Mouse (Mus musculus) hindbrain, embryonic 11.5 days (tissue): Measurements from ENCODE around the gene Atp6v1d. TPM values are rescaled to one million over a fixed set of nuclear protein-coding genes. Genes with fewer than 3 reads are reported as not detected.

Source experiments
- ATAC-seq: fragments of 200-750 bp; cut with Nextera tagmentation; 2 replicates; pipeline ENCODE4 v1.8.0; 2017; ENCODE audit warnings: mild to moderate bottlenecking, moderate TSS enrichment, moderate library complexity; ENCODE audit not compliant: low FRiP score
- DNase-seq: peaks from one replicate; pipeline ENCODE4 v3.0.0-alpha.2; 2015; ENCODE audit warnings: low spot score
- H3K27ac ChIP-seq: fragments of 300-500 bp; sonication (generic); 2 replicates; pipeline ENCODE4 v1.5.1; 2014; ENCODE audit warnings: mild to moderate bottlenecking, low read depth, low read length
- H3K27me3 ChIP-seq: fragments of 300-500 bp; sonication (generic); 2 replicates; pipeline ENCODE4 v1.6.1; 2014; ENCODE audit warnings: mild to moderate bottlenecking, low read length, moderate library complexity, mixed read lengths; ENCODE audit not compliant: control insufficient read depth, insufficient read depth
- H3K36me3 ChIP-seq: fragments of 300-500 bp; sonication (generic); 2 replicates; pipeline ENCODE4 v1.6.1; 2014; ENCODE audit warnings: mild to moderate bottlenecking, low read length, moderate library complexity, mixed read lengths; ENCODE audit not compliant: control insufficient read depth, insufficient read depth
- H3K4me1 ChIP-seq: fragments of 300-500 bp; sonication (generic); replicated peaks from 2 replicates; pipeline ENCODE4 v1.6.1; 2014; ENCODE audit warnings: low read length, mixed read lengths; ENCODE audit not compliant: control insufficient read depth, insufficient read depth
- H3K4me2 ChIP-seq: fragments of 300-500 bp; sonication (generic); replicated peaks from 2 replicates; pipeline ENCODE4 v1.6.1; 2014; ENCODE audit warnings: mild to moderate bottlenecking, low read depth, low read length
- H3K4me3 ChIP-seq: fragments of 300-500 bp; sonication (generic); 2 replicates; pipeline ENCODE4 v1.5.1; 2014; ENCODE audit warnings: low read depth, low read length
- H3K9ac ChIP-seq: fragments of 300-500 bp; sonication (generic); 2 replicates; pipeline ENCODE4 v1.6.1; 2014; ENCODE audit warnings: low read depth, low read length
- H3K9me3 ChIP-seq: fragments of 300-500 bp; sonication (generic); 2 replicates; pipeline ENCODE4 v1.6.1; 2016; ENCODE audit warnings: low read length; ENCODE audit not compliant: control insufficient read depth
- WGBS: fragments of 180-500 bp; shearing (Covaris S2); extraction: QIAGEN DNeasy Blood & Tissue Kit; methylation state at CpG from one replicate; pipeline ENCODE4 v1.1.7; 2014; 5-methylcytosine and 5-hydroxymethylcytosine counted together
- polyA plus RNA-seq: library from polyadenylated mRNA; unstranded; fragments of >200 nt; fragmentation: Nextera tagmentation; extraction: Ambion mirVana; gene quantifications from 2 replicates; pipeline ENCODE4 v1.2.1, GENCODE M21; 2014

Atp6v1d gene
- polyA plus RNA-seq, result 110 and 115 TPM in 2 replicates

DNA sequence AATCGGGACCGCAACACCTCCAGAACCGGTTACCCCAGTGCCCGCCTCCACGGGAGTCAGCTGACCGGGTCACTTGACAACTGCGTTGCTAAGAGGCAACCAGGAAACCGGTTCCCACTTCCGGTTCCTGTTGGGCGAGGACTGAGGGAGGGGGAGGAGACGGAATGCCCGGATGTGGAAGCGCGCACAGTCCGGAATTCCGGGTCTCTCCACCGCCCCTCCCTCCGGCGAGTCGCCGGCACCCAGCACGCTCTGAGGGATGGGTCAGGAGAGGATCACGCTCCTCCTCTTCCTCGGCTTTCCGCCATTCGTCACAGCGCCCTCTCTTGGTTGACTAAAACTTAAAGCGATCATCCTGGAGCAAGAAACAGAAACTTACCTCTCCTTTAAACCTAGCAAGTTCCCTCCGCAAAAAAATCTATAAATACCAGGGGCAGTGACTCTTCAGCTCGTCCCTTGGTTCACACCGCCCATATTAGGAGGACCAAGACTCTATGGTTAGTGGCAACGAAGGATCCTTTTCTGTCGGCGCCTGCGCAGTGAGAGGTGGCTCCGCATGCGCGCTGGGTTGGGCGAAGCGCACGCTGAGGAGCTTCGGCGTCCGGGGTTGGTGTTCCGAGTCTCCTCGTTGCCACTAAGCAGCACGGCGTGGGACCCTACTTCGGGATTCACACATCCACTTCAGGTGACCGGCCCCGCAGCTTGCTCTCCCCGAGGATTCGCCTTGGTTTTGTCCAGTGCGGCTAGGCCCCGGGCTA lies at the start of gene Atp6v1d, which contains the start of gene Eif2s1:
Atp6v1d (minus strand) TSS at position 143 of the 758 bp plus-strand sequence.
Eif2s1 (plus strand) TSS at position 324 of the 758 bp plus-strand sequence.
- Histone ChIP-seq H3K4me2 (peak within 1 kb of the TSS; percentile 70), H3K9ac (peak within 1 kb of the TSS; percentile 83), H3K4me1 (no peaks in the 10 kb centered on the region; the same call in 1 of the 2 replicates), H3K4me3 (peak within 1 kb of the TSS; percentile 84), H3K9me3 (no peaks in the 10 kb centered on the region), H3K27me3 (no peaks in the 10 kb centered on the region), H3K27ac (peak within 1 kb of the TSS; percentile 70), H3K36me3 (no peaks in the 10 kb centered on the region)
- ATAC-seq (peak; percentile 100), DNase-seq (peak; percentile 100)
- under 1% methylated on average over 55 of the region's 55 CpGs for WGBS

DNA sequence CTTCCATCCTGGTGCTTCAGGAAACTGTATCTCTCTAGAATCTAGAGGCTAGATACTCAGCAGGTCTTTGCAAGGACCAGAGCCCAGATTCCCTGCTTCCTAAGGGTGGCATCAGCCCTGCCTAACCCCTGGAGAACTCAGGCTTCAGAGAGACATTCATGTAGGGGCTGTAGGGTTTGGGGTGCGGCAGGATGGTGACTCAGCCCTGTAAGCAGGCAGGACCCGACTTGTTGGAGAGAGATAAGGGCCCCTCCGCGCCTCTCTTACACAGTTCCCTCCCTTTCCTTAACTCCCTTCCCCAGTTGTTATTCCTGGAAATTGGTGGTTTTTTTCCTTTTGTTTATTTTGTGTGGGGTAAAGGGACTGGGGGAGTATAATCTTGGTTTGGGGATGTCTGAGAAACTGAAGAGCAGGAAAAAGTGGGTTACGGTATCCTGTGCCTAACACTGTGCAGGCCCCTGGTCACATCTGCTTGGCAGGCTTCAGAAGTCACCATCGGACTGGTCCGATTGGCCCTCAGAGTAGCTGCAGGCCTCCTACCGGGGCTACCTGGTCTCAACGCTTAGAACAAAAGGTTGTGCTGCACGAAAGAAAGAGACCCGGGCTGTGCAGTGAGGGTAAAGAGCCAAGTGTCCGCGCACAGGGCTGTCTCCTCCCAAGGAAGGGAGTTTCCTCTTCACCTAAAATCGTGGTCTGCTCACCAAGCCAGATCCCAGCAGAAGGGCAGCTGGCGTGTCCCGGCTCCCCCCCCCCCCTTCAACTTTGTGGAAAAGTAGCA lies 49.4 kb upstream of the Atp6v1d start:
- peaks cover 36% of the 10 kb centered on the region for H3K27me3 ChIP-seq
- H3K9me3 ChIP-seq, result no peaks in the 10 kb centered on the region
- DNase-seq (peak; percentile 39), ATAC-seq (no peak)
- peak overlapping the region; percentile 54 for H3K4me2 ChIP-seq
- 11% methylated on average over 16 of the region's 16 CpGs for WGBS
- H3K4me1 ChIP-seq, result peaks cover 11% of the 10 kb centered on the region
- H3K27ac ChIP-seq, result no peak overlapping the region
- H3K36me3 ChIP-seq, result no peaks in the 10 kb centered on the region
- H3K9ac ChIP-seq, result no peak overlapping the region
- H3K4me3 ChIP-seq, result peak overlapping the region; percentile 31; the same call in 1 of the 2 replicates

GRCm38 (mm10) chr12:78908081-78908605 lies 46.7 kb upstream of the Atp6v1d start:
- no peak overlapping the region for H3K4me3 ChIP-seq
- H3K9me3 ChIP-seq, result no peaks in the 10 kb centered on the region
- DNase-seq (no peak), ATAC-seq (no peak)
- no peak overlapping the region for H3K9ac ChIP-seq
- H3K27ac ChIP-seq, result no peak overlapping the region
- peaks cover 34% of the 10 kb centered on the region for H3K27me3 ChIP-seq
- 83% methylated on average over 6 of the region's 6 CpGs for WGBS
- H3K4me1 ChIP-seq, result peaks cover 11% of the 10 kb centered on the region
- no peak overlapping the region for H3K4me2 ChIP-seq
- H3K36me3 ChIP-seq, result no peaks in the 10 kb centered on the region

DNA sequence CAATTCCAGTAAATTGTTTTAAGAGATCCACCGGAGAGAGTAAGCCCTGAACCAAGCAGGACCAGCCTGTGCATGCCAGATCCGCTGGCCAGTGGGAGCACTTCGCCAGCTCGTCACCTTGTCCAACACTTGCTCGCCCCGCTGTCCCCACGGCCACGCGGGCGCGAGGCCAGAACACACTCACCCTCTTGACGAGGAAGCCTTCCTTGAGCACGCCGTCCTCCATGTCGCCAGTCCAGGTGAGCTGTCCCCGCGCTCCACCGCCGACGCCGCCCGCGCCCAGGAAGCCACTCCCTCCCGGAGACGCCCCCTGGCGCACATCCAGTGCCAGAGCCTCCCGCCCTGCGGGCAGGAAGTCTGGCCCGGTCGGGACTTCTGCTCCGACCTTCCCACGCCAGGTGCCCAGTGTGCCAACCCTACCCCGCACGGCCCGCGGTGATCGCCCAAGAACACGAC lies 45.3 kb upstream of the Atp6v1d start, which contains the start of gene Plek2:
Plek2 (minus strand) TSS at position 258 of the 456 bp plus-strand sequence.
- WGBS, result 2% methylated on average over 38 of the region's 38 CpGs
- DNase-seq (peak; percentile 66), ATAC-seq (peak; percentile 49; the same call in 1 of the 2 replicates)
- Histone ChIP-seq H3K36me3 (no peaks in the 10 kb centered on the region), H3K4me3 (peak within 1 kb of the TSS; percentile 39), H3K27me3 (peaks cover 26% of the 10 kb centered on the region), H3K4me1 (peaks cover 11% of the 10 kb centered on the region), H3K4me2 (peak within 1 kb of the TSS; percentile 72), H3K9me3 (no peaks in the 10 kb centered on the region), H3K9ac (peak within 1 kb of the TSS; percentile 52), H3K27ac (no peak within 1 kb of the TSS)

DNA sequence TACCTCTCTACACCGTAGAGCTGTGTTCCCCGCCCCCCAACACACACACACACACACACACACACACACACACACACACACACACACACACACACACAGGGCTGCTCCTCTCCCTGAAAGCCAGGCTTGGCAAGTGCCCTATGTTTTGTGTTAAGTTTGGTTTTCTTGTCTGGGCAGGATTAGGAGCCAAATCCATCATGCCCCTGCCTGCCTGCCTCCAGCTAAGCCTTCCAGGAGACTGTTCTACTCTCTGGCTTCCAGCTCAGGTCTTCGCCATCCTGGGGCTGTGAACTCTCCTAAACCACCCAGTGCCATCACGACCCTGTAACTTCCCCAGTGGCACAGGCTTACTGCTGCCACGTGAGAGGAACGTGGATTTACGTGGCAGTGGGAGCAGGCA lies 43.1 kb upstream of the Atp6v1d start:
- Histone ChIP-seq H3K36me3 (no peaks in the 10 kb centered on the region), H3K4me3 (no peak overlapping the region), H3K9ac (no peak overlapping the region), H3K27ac (no peak overlapping the region), H3K9me3 (no peaks in the 10 kb centered on the region), H3K4me2 (no peak overlapping the region), H3K4me1 (0 out of 2 replicates have a peak, but pooled peaks cover 5% of the 10 kb centered on the region), H3K27me3 (peaks cover 11% of the 10 kb centered on the region; the same call in 1 of the 2 replicates)
- no peak for ATAC-seq
- no peak for DNase-seq
- WGBS, result 79% methylated on average over 6 of the region's 7 CpGs

GRCm38 (mm10) chr12:78903313-78903712 lies 41.9 kb upstream of the Atp6v1d start:
- no peak overlapping the region for H3K4me2 ChIP-seq
- H3K27ac ChIP-seq, result no peak overlapping the region
- 0 out of 2 replicates have a peak, but pooled peaks cover 5% of the 10 kb centered on the region for H3K4me1 ChIP-seq
- no peak overlapping the region for H3K9ac ChIP-seq
- no peak overlapping the region for H3K4me3 ChIP-seq
- no peaks in the 10 kb centered on the region for H3K36me3 ChIP-seq
- no peaks in the 10 kb centered on the region for H3K9me3 ChIP-seq
- ATAC-seq (no peak), DNase-seq (no peak)
- peaks cover 8% of the 10 kb centered on the region; the same call in 1 of the 2 replicates for H3K27me3 ChIP-seq
- 81% methylated on average over 4 of the region's 4 CpGs for WGBS

GRCm38 (mm10) chr12:78901467-78901866 lies 40.0 kb upstream of the Atp6v1d start:
- H3K27ac ChIP-seq, result no peak overlapping the region
- DNase-seq (no peak), ATAC-seq (no peak)
- 90% methylated on average over 5 of the region's 5 CpGs for WGBS
- no peaks in the 10 kb centered on the region for H3K4me1 ChIP-seq
- no peaks in the 10 kb centered on the region for H3K9me3 ChIP-seq
- 0 out of 2 replicates have a peak, but pooled peaks cover 2% of the 10 kb centered on the region for H3K27me3 ChIP-seq
- H3K36me3 ChIP-seq, result no peaks in the 10 kb centered on the region
- H3K9ac ChIP-seq, result no peak overlapping the region
- no peak overlapping the region for H3K4me2 ChIP-seq
- H3K4me3 ChIP-seq, result no peak overlapping the region

- Histone ChIP-seq H3K27ac (no peak overlapping the region), H3K4me2 (no peak overlapping the region), H3K9me3 (no peaks in the 10 kb centered on the region), H3K27me3 (no peaks in the 10 kb centered on the region), H3K9ac (no peak overlapping the region), H3K4me3 (no peak overlapping the region), H3K36me3 (no peaks in the 10 kb centered on the region), H3K4me1 (no peaks in the 10 kb centered on the region)
- ATAC-seq (no peak), DNase-seq (no peak)
- 96% methylated on average over 1 of the region's 1 CpGs for WGBS
These were observed 36.4 kb upstream of the Atp6v1d start for GRCm38 (mm10) chr12:78897861-78898260.
